Mouse (Mus musculus) liver, postnatal 0 days (tissue): Measurements from ENCODE around the gene Gata1. TPM values are rescaled to one million over a fixed set of nuclear protein-coding genes. Genes with fewer than 3 reads are reported as not detected.
"Not testable (repeated sequence)": the region's sequence is repeated elsewhere in the genome, so short reads cannot be mapped to it uniquely, and the experiment has no call there.

Experiments used
- ATAC-seq: fragments of 200-750 bp; cut with Nextera tagmentation; 2 replicates; pipeline ENCODE4 v1.8.0; 2017; ENCODE audit warnings: mild to moderate bottlenecking, moderate library complexity
- DNase-seq: peaks from one replicate; pipeline ENCODE4 v3.0.0-alpha.2; 2016
- H3K27ac ChIP-seq: fragments of 300-500 bp; sonication (generic); 2 replicates; pipeline ENCODE4 v1.5.1; 2014; ENCODE audit warnings: antibody characterized with exemption, moderate library complexity, mild to moderate bottlenecking, low read depth
- H3K27me3 ChIP-seq: fragments of 300-500 bp; sonication (generic); 2 replicates; pipeline ENCODE4 v1.6.1; 2014; ENCODE audit warnings: low read length, control low read depth, mixed read lengths; ENCODE audit not compliant: insufficient read depth
- H3K36me3 ChIP-seq: fragments of 300-500 bp; sonication (generic); replicated peaks from 2 replicates; pipeline ENCODE4 v1.6.1; 2014; ENCODE audit warnings: mild to moderate bottlenecking, control low read depth, low read length, moderate library complexity, mixed read lengths; ENCODE audit not compliant: insufficient read depth
- H3K4me1 ChIP-seq: fragments of 300-500 bp; sonication (generic); 2 replicates; pipeline ENCODE4 v1.6.1; 2014; ENCODE audit warnings: antibody characterized with exemption, mild to moderate bottlenecking, control low read depth; ENCODE audit not compliant: insufficient read depth
- H3K4me2 ChIP-seq: fragments of 300-500 bp; sonication (generic); 2 replicates; pipeline ENCODE4 v1.6.1; 2014; ENCODE audit warnings: low read depth, mild to moderate bottlenecking, low read length, moderate library complexity, mixed read lengths
- H3K4me3 ChIP-seq: fragments of 300-500 bp; sonication (generic); 2 replicates; pipeline ENCODE4 v1.5.1; 2014; ENCODE audit warnings: low read depth, low read length
- H3K9ac ChIP-seq: fragments of 300-500 bp; sonication (generic); replicated peaks from 2 replicates; pipeline ENCODE4 v1.6.1; 2014; ENCODE audit warnings: mild to moderate bottlenecking, moderate library complexity
- H3K9me3 ChIP-seq: fragments of 300-500 bp; sonication (generic); 2 replicates; pipeline ENCODE4 v1.6.1; 2016; ENCODE audit warnings: mild to moderate bottlenecking, control low read depth, low read length, mixed read lengths
- CTCF ChIP-seq: sonication (generic); IDR thresholded peaks from 2 replicates; pipeline ENCODE4 v1.5.1; 2016; ENCODE audit warnings: antibody characterized with exemption, low read depth
- EP300 ChIP-seq: IDR thresholded peaks from 2 replicates; pipeline ENCODE4 v1.6.1; 2016; ENCODE audit warnings: antibody characterized with exemption, low read depth, mild to moderate bottlenecking
- WGBS: fragments of 180-500 bp; shearing (Covaris S2); extraction: QIAGEN DNeasy Blood & Tissue Kit; methylation state at CpG from one replicate; pipeline ENCODE4 v1.1.7; 2014; ENCODE audit not compliant: insufficient replicate concordance; 5-methylcytosine and 5-hydroxymethylcytosine counted together
- polyA plus RNA-seq: library from polyadenylated mRNA; unstranded; fragments of >200 nt; fragmentation: Nextera tagmentation; extraction: Ambion mirVana; gene quantifications from 2 replicates; pipeline ENCODE4 v1.2.1, GENCODE M21; 2015

Gata1 gene
- polyA plus RNA-seq, 1 experiment from 2014 or later, result 43.2 TPM

- not testable (repeated sequence) for H3K4me1 ChIP-seq, H3K27me3 ChIP-seq, H3K36me3 ChIP-seq, H3K4me2 ChIP-seq, DNase-seq, H3K9ac ChIP-seq, ATAC-seq, H3K9me3 ChIP-seq, H3K27ac ChIP-seq, H3K4me3 ChIP-seq
- peak; percentile 45 for TF ChIP-seq CTCF
- WGBS, result 29% methylated on average over 7 of the region's 7 CpGs
Observed at GRCm38 (mm10) chrX:8015675-8016074, 37.8 kb upstream of the Gata1 start.

- Histone ChIP-seq H3K4me1 (no peaks in the 10 kb centered on the region), H3K27ac (no peak overlapping the region), H3K4me2 (no peak overlapping the region), H3K4me3 (no peak overlapping the region), H3K9ac (no peak overlapping the region), H3K27me3 (no peaks in the 10 kb centered on the region), H3K9me3 (no peaks in the 10 kb centered on the region), H3K36me3 (no peaks in the 10 kb centered on the region)
- no peak for TF ChIP-seq EP300
- TF ChIP-seq CTCF, result no peak
- WGBS, result 58% methylated on average over 7 of the region's 8 CpGs
- DNase-seq, result no peak
- no peak for ATAC-seq
Observed at GRCm38 (mm10) chrX:8013569-8014314, 35.9 kb upstream of the Gata1 start.

DNA sequence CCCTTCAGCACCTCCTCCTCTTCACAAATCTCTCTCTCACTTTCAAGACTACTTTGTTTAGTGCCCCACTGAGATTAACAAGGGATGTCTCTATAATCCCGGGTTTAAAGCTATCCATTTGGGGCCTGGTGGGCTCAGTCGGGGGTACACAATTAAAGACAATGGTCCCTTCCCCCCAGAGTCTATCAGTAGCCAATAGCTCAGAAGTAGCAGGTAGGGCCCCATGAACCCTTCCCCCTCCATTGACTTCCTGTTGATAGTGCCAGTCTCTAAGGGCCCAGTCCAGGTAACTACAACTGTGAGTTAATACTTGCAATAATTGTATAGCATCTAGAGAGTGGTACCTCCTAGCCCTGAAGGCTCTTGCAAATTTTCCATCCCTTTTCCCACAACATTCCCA lies 35.3 kb upstream of the Gata1 start:
- H3K4me2 ChIP-seq, result no peak overlapping the region
- H3K9me3 ChIP-seq, result no peaks in the 10 kb centered on the region
- H3K27ac ChIP-seq, result no peak overlapping the region
- H3K9ac ChIP-seq, result no peak overlapping the region
- DNase-seq, result no peak
- WGBS, result 26% methylated on average over 2 of the region's 2 CpGs
- TF ChIP-seq CTCF (no peak), EP300 (no peak)
- H3K36me3 ChIP-seq, result no peaks in the 10 kb centered on the region
- no peaks in the 10 kb centered on the region for H3K4me1 ChIP-seq
- ATAC-seq, result no peak
- no peak overlapping the region for H3K4me3 ChIP-seq
- H3K27me3 ChIP-seq, result no peaks in the 10 kb centered on the region

DNA sequence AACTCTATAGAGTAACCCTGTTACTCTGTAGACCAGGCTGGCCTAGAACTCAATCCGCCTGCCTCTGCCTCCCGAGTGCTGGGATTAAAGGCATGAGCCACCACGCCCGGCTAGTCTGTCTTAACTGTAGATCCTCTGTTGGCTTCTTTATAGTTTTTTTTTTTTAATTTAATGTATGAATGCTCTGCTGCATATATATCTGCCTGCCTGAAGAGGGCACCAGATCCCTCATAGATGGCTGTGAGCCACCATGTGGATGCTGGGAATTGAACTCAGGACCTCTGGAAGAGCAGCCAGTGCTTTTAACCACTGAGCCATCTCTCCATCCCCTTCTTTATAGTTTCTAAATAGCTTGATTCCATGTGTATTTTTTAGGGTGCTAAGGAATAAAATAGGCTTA lies 31.5 kb upstream of the Gata1 start:
- H3K4me3 ChIP-seq, H3K36me3 ChIP-seq, H3K9ac ChIP-seq, ATAC-seq, H3K9me3 ChIP-seq, H3K27ac ChIP-seq, DNase-seq, H3K4me2 ChIP-seq, H3K27me3 ChIP-seq, H3K4me1 ChIP-seq: not testable (repeated sequence)
- WGBS, result 69% methylated on average over 4 of the region's 4 CpGs
- peak; percentile 28; the same call in 1 of the 2 replicates for TF ChIP-seq CTCF

- no peak for TF ChIP-seq EP300
- no peak for TF ChIP-seq CTCF
- H3K4me2 ChIP-seq, result no peak overlapping the region
- DNase-seq (no peak), ATAC-seq (no peak)
- no peak overlapping the region for H3K27ac ChIP-seq
- 57% methylated on average over 5 of the region's 5 CpGs for WGBS
- no peak overlapping the region for H3K4me3 ChIP-seq
- no peaks in the 10 kb centered on the region for H3K9me3 ChIP-seq
- no peak overlapping the region for H3K9ac ChIP-seq
- no peaks in the 10 kb centered on the region for H3K4me1 ChIP-seq
- H3K27me3 ChIP-seq, result no peaks in the 10 kb centered on the region
- H3K36me3 ChIP-seq, result no peaks in the 10 kb centered on the region
Observed at GRCm38 (mm10) chrX:8008543-8008942, 30.7 kb upstream of the Gata1 start.

GRCm38 (mm10) chrX:8002971-8003370 lies 25.1 kb upstream of the Gata1 start:
- DNase-seq, result no peak
- WGBS, result 71% methylated on average over 4 of the region's 4 CpGs
- no peak for ATAC-seq

More at GRCm38 (mm10) chrX:8002971-8003370, 25.1 kb upstream of the Gata1 start:
- Histone ChIP-seq H3K4me2 (no peak overlapping the region), H3K36me3 (no peaks in the 10 kb centered on the region), H3K4me3 (no peak overlapping the region), H3K27ac (no peak overlapping the region), H3K4me1 (no peaks in the 10 kb centered on the region), H3K9ac (no peak overlapping the region), H3K27me3 (no peaks in the 10 kb centered on the region), H3K9me3 (no peaks in the 10 kb centered on the region)
- no peak for TF ChIP-seq EP300
- TF ChIP-seq CTCF, result peak; percentile 31
